9 mouse cellular contexts compared by ENCODE assay signal in genomic region chr11:59226251-59226650, GRCm38 (mm10). TPM values are rescaled to one million over a fixed set of nuclear protein-coding genes. Genes with fewer than 3 reads are reported as not detected.
DNase-seq lines count a peak whose midpoint lies in the region; ATAC-seq and TF ChIP-seq lines count a peak whose summit lies in the region.
"Had no signal": no experiment of that assay in that cellular context is flagged by ENCODE, and none has a peak within 500 bp of the region (broad histone marks: within the 10 kb centered on the region; RNA-seq: fewer than 3 reads in every experiment).

No protein-coding gene starts in this region.

- 0 out of 2 replicates have a peak, but pooled peaks cover 4% of the 10 kb centered on the region for H3K36me3 ChIP-seq in neural tube, embryonic 13.5 days

- WGBS in neural tube, embryonic 13.5 days, result 66% methylated on average over 3 of the region's 3 CpGs

- peak overlapping the region; percentile 95 for H3K4me3 ChIP-seq in left cerebral cortex, adult 2 months
- H3K4me3 ChIP-seq in neural tube, embryonic 13.5 days, result peak overlapping the region; percentile 97

- H3K4me1 ChIP-seq in neural tube, embryonic 13.5 days (replicated peaks), result peaks cover 61% of the 10 kb centered on the region

- peak overlapping the region; percentile 96 for H3K9ac ChIP-seq in neural tube, embryonic 13.5 days

- H3K4me2 ChIP-seq in neural tube, embryonic 13.5 days, result peak overlapping the region; percentile 98

- no peak for TF ChIP-seq CTCF in left cerebral cortex, adult 2 months (IDR thresholded peaks at IDR 0.05)

- no peak overlapping the region for H3K27ac ChIP-seq in left cerebral cortex, adult 2 months
- H3K27ac ChIP-seq in neural tube, embryonic 13.5 days (replicated peaks), result 0 out of 2 replicates have a peak overlapping the region, but pooled peaks have one; percentile 3

- intact Hi-C loops in left cerebral cortex, adult 2 months (cut with DNase I), result loop anchor here (5.0 kb wide), 1 partner anchor 261 kb away; no protein-coding TSS in a partner anchor

- no peaks in the 10 kb centered on the region for H3K9me3 ChIP-seq in neural tube, embryonic 13.5 days

- ATAC-seq in neural tube, embryonic 13.5 days (ENCODE audit: low read depth), result no peak
- ATAC-seq in monocyte, adult 5-6 weeks (replicated peaks; ENCODE audit: insufficient number of reproducible peaks, low FRiP score, low TSS enrichment, poor library complexity, severe bottlenecking), result no peak
- ATAC-seq in megakaryocyte progenitor cell, adult 5-6 weeks (replicated peaks; ENCODE audit: poor library complexity), result no peak

- H3K27me3 ChIP-seq in neural tube, embryonic 13.5 days, result no peaks in the 10 kb centered on the region

- DNase-seq in left cerebral cortex, adult 2 months (ENCODE audit: extremely low spot score in 1 of 2, low spot score in 2 of 2), result no peak
- no peak for DNase-seq in left cerebral cortex, adult 11 months (ENCODE audit: low spot score)
- DNase-seq in brain, adult 2 months (ENCODE audit: low read depth, low spot score), result peak; percentile 31
- peak; percentile 70 for DNase-seq in induced T-regulatory cell, adult 2 months (ENCODE audit: low read depth)
- DNase-seq in testis, postnatal 10 days (ENCODE audit: low spot score), result no peak
- DNase-seq: cerebellum, postnatal 36 days had no signal

RNA-seq across cellular contexts. Expression of gene Arf1, which starts 1.8 kb away (rescaled TPM):
- 100 to 1,000 TPM; 409 to 423 TPM for total RNA-seq in left cerebral cortex, adult 2 months (2021)
- polyA plus RNA-seq in neural tube, embryonic 13.5 days (2015; fragmentation: Nextera tagmentation; extraction: Ambion mirVana), result 642 and 663 TPM in 2 replicates
- total RNA-seq in monocyte, adult 5-6 weeks (2017), result 337 to 405 TPM (median 396 TPM) in 3 replicates
- 280 and 290 TPM in 2 replicates for total RNA-seq in megakaryocyte progenitor cell, adult 5-6 weeks (2015)
- 343 and 378 TPM in 2 replicates for total RNA-seq in megakaryocyte progenitor cell, adult 5-6 weeks (2017)

RNA-seq across cellular contexts. Expression of gene 2310033P09Rik, which starts 18.1 kb away (rescaled TPM):
- 10 to 100 TPM; 21.0 to 23.6 TPM for total RNA-seq in left cerebral cortex, adult 2 months (2021)
- polyA plus RNA-seq in neural tube, embryonic 13.5 days (2015; fragmentation: Nextera tagmentation; extraction: Ambion mirVana), result 26.3 and 28.8 TPM in 2 replicates
- 8.9 to 16.8 TPM (median 16.4 TPM) in 3 replicates for total RNA-seq in monocyte, adult 5-6 weeks (2017)
- 14.9 and 17.9 TPM in 2 replicates for total RNA-seq in megakaryocyte progenitor cell, adult 5-6 weeks (2015)
- total RNA-seq in megakaryocyte progenitor cell, adult 5-6 weeks (2017), result 8.7 and 17.8 TPM in 2 replicates

RNA-seq across cellular contexts. Expression of gene Mrpl55, which starts 24.0 kb away (rescaled TPM):
- total RNA-seq in left cerebral cortex, adult 2 months (2021), result 10 to 100 TPM; 33.8 to 33.9 TPM
- 89.9 and 95.6 TPM in 2 replicates for polyA plus RNA-seq in neural tube, embryonic 13.5 days (2015; fragmentation: Nextera tagmentation; extraction: Ambion mirVana)
- total RNA-seq in monocyte, adult 5-6 weeks (2017), result 21.2 to 48.1 TPM (median 23.8 TPM) in 3 replicates
- total RNA-seq in megakaryocyte progenitor cell, adult 5-6 weeks (2015), result 33.4 and 49.5 TPM in 2 replicates
- total RNA-seq in megakaryocyte progenitor cell, adult 5-6 weeks (2017), result 48.7 and 56.2 TPM in 2 replicates

RNA-seq across cellular contexts. Expression of gene Guk1, which starts 34.2 kb away (rescaled TPM):
- 100 to 1,000 TPM; 135 TPM for total RNA-seq in left cerebral cortex, adult 2 months (2021)
- polyA plus RNA-seq in neural tube, embryonic 13.5 days (2015; fragmentation: Nextera tagmentation; extraction: Ambion mirVana), result 179 and 191 TPM in 2 replicates
- 23.1 to 45.9 TPM (median 32.7 TPM) in 3 replicates for total RNA-seq in monocyte, adult 5-6 weeks (2017)
- 61.9 and 62.8 TPM in 2 replicates for total RNA-seq in megakaryocyte progenitor cell, adult 5-6 weeks (2015)
- total RNA-seq in megakaryocyte progenitor cell, adult 5-6 weeks (2017), result 29.9 and 34.7 TPM in 2 replicates

RNA-seq across cellular contexts. Expression of gene Gjc2, which starts 43.2 kb away (rescaled TPM):
- total RNA-seq in left cerebral cortex, adult 2 months (2021), result 1 to 10 TPM; 7.4 to 8.0 TPM
- polyA plus RNA-seq in neural tube, embryonic 13.5 days (2015; fragmentation: Nextera tagmentation; extraction: Ambion mirVana), result 0.17 TPM in 1 of 2 replicates, not detected in the other
- total RNA-seq in monocyte, adult 5-6 weeks (2017), result not detected in 3 replicates
- total RNA-seq in megakaryocyte progenitor cell, adult 5-6 weeks (2015), result not detected in 2 replicates
- not detected in 2 replicates for total RNA-seq in megakaryocyte progenitor cell, adult 5-6 weeks (2017)

Comparison
In these comparisons a context has a peak if more than half of its experiments do, and no peak if none do; other contexts are left out.
1. DNase-seq: peak in brain, adult 2 months (single experiment) and induced T-regulatory cell, adult 2 months (single experiment); none in left cerebral cortex, adult 2 months (0 of 2), left cerebral cortex, adult 11 months (single experiment) and testis, postnatal 10 days (single experiment).